Mouse (Mus musculus): ENCODE measurements at regions not wholly inside any gene's neighbourhood (a gene's known extent, or its start where the extent isn't known, plus 50 kb on each side); places are given as distances from the start of the nearest gene placed in this dataset.

GRCm38 (mm10) chr11:113194144-113194827 is 412.3 kb downstream of the Sox9 start:
- ATAC-seq (replicated peaks; ENCODE audit: low read depth, poor library complexity, severe bottlenecking): no peak

Measured in common myeloid progenitor, adult 5-6 weeks (primary cell).